Mouse (Mus musculus) ES-Bruce4 (cell line): ENCODE results near the gene Crls1. TPM values are rescaled to one million over a fixed set of nuclear protein-coding genes. Genes with fewer than 3 reads are reported as not detected.

Experiments
- H3K27ac ChIP-seq: 2 replicates; pipeline ENCODE4 v1.5.1; 2012; ENCODE audit warnings: low read length, inconsistent platforms; ENCODE audit not compliant: insufficient read depth
- H3K27me3 ChIP-seq: 2 replicates; pipeline ENCODE4 v1.6.1; 2012; ENCODE audit warnings: mild to moderate bottlenecking, low read length, inconsistent platforms; ENCODE audit not compliant: control insufficient read depth, poor library complexity, insufficient read depth, severe bottlenecking
- H3K36me3 ChIP-seq: 2 replicates; pipeline ENCODE4 v1.6.1; 2012; ENCODE audit warnings: inconsistent platforms, mild to moderate bottlenecking, low read length, moderate library complexity; ENCODE audit not compliant: control insufficient read depth, poor library complexity, insufficient read depth, severe bottlenecking
- H3K4me1 ChIP-seq: one replicate; pipeline ENCODE4 v1.8.1; 2011; ENCODE audit warnings: low read length; ENCODE audit not compliant: control insufficient read depth, insufficient read depth
- H3K4me3 ChIP-seq: 2 replicates; pipeline ENCODE4 v1.5.1; 2011; ENCODE audit warnings: low read depth, mild to moderate bottlenecking, low read length
- H3K9ac ChIP-seq: 2 replicates; pipeline ENCODE4 v1.6.1; 2012; ENCODE audit warnings: low read depth, mild to moderate bottlenecking, inconsistent platforms; ENCODE audit not compliant: poor library complexity, severe bottlenecking
- H3K9me3 ChIP-seq: replicated peaks from 2 replicates; pipeline ENCODE4 v1.6.1; 2012; ENCODE audit warnings: mild to moderate bottlenecking, low read length, inconsistent platforms; ENCODE audit not compliant: control insufficient read depth, poor library complexity, insufficient read depth, severe bottlenecking
- CTCF ChIP-seq: IDR thresholded peaks from one replicate; pipeline ENCODE4 v1.8.1; 2011; ENCODE audit warnings: low read depth, low read length
- EP300 ChIP-seq: IDR thresholded peaks from 2 replicates; pipeline ENCODE4 v1.6.1; 2011; ENCODE audit warnings: low read depth, low read length; ENCODE audit not compliant: insufficient read depth
- POLR2A ChIP-seq: IDR thresholded peaks from one replicate; pipeline ENCODE4 v1.8.1; 2011; ENCODE audit warnings: low read length; ENCODE audit not compliant: insufficient read depth
- polyA plus RNA-seq: library from polyadenylated mRNA; stranded (reverse); fragments of >200 nt; gene quantifications from 2 replicates; pipeline ENCODE4 v1.2.4, GENCODE M21; 2011; ENCODE audit warnings: low read depth; ENCODE audit not compliant: missing spikeins, insufficient read depth, insufficient read length

Crls1 gene
- polyA plus RNA-seq, 1 experiment = 52.5 TPM

DNA sequence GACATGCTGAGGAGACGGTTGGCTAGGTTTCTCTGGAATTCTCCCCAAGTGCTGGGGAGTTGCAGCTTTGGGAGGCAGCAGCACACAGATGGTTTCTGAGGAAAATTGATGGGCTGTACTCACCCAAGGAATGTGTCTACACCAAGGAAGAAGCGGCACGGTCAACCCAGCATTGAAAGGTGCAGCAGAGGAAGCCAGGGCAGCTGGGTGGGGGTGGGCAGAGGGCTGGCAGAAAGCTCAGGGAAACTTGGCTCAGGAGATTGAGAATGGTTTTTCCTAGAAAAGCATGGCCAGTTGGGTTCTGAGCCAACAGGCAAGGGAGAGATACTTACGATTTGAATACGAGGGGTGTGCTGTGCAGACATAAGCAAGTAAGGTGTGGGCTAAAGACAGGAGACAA is 47.4 kb downstream of the Crls1 start:
- no peaks in the 10 kb centered on the region for H3K4me1 ChIP-seq
- H3K9me3 ChIP-seq = no peaks in the 10 kb centered on the region
- TF ChIP-seq EP300 = no peak
- TF ChIP-seq CTCF = no peak
- no peak for TF ChIP-seq POLR2A
- H3K9ac ChIP-seq = no peak overlapping the region
- no peak overlapping the region for H3K27ac ChIP-seq
- no peaks in the 10 kb centered on the region for H3K27me3 ChIP-seq
- H3K4me3 ChIP-seq = no peak overlapping the region
- no peaks in the 10 kb centered on the region for H3K36me3 ChIP-seq

DNA sequence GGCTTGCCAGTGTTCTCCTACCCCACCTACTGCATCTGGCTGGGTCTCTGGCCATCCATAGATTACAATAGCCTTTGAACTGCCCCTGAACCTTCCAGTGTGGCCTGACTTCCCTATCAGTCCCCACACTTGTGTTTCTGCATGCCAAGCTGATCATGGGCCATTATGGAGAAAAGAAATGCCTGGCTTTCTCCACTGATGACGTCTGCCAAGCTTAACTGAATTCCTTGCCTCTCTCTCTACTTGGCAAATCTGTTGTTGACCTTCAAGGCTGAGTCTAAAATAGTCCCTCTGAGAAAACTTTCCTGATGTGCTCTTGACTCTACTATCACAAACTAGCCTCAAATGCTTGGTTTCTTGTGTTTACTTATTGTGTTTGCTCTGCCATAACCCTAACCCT is 51.7 kb downstream of the Crls1 start:
- H3K36me3 ChIP-seq = no peaks in the 10 kb centered on the region
- no peak overlapping the region for H3K9ac ChIP-seq
- H3K4me1 ChIP-seq = no peaks in the 10 kb centered on the region
- no peak overlapping the region for H3K4me3 ChIP-seq
- H3K27me3 ChIP-seq = no peaks in the 10 kb centered on the region
- TF ChIP-seq CTCF = no peak
- no peak for TF ChIP-seq POLR2A
- no peak for TF ChIP-seq EP300
- H3K27ac ChIP-seq = no peak overlapping the region
- H3K9me3 ChIP-seq = no peaks in the 10 kb centered on the region

DNA sequence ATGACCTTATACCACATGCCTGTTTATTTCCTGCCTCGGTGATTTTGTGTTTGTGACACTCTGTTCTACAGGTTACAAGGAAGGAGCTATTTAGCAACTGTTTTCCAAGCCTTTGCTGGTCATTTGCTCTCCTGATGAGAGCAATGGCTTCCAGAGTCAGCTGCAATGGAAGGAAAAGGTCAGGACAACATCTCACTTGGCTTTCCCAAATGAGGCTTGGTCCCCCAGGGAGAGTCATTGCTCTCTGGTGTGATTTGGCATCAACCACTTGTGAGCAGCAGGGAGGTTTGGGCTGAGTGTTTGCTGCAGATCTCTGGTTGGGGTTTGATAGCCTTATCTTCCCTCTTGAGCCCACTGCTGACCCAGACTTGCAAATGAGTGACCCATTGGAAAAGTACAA is 54.1 kb downstream of the Crls1 start:
- Histone ChIP-seq H3K36me3 (no peaks in the 10 kb centered on the region), H3K9me3 (no peaks in the 10 kb centered on the region), H3K4me1 (no peaks in the 10 kb centered on the region), H3K27ac (no peak overlapping the region), H3K9ac (no peak overlapping the region), H3K27me3 (no peaks in the 10 kb centered on the region), H3K4me3 (no peak overlapping the region)
- TF ChIP-seq POLR2A = no peak
- TF ChIP-seq CTCF = no peak
- TF ChIP-seq EP300 = no peak

DNA sequence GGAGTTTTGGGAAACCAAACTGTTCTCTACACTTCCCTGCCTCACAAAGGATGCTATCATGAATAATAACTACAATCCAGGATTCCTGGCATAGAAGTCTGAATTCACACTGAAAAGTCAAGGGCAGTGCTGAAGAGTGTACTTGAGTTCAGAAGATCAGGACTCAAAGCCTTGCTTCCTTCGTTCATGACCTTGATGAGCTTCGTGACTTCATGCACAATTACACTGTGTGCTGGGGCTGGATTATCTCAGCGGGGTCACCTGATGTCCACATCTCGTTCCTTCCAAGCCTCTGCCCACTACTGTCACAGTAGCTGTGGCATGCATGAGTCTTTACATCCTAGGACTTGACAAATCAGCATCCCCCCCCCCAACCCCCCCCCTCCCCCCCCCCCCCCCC is 55.2 kb downstream of the Crls1 start:
- H3K27ac ChIP-seq = no peak overlapping the region
- no peak overlapping the region for H3K4me3 ChIP-seq
- no peak overlapping the region for H3K9ac ChIP-seq
- H3K27me3 ChIP-seq = no peaks in the 10 kb centered on the region
- H3K9me3 ChIP-seq = no peaks in the 10 kb centered on the region
- H3K36me3 ChIP-seq = no peaks in the 10 kb centered on the region
- TF ChIP-seq CTCF = no peak
- TF ChIP-seq EP300 = no peak
- TF ChIP-seq POLR2A = no peak
- H3K4me1 ChIP-seq = no peaks in the 10 kb centered on the region

DNA sequence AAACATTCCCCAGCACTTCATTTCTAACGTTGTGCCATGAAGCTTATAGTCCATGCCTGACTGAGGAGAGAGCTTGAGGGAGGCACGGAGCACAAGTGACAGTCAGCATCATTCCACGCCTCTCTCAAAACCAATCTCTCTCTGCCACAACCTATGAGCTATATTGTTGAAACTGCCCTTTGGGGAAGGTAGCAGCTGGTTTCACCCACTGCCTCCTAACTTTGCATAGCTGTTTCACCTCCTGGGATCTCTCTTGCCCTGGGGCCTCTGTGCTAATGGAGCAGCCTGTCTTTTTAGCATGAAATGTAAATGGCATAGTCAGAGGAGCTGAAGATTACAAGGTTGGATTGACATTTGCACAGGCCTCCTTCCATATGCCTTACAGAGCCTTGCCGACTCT is 55.6 kb downstream of the Crls1 start:
- H3K4me3 ChIP-seq = no peak overlapping the region
- no peak for TF ChIP-seq EP300
- TF ChIP-seq POLR2A = no peak
- TF ChIP-seq CTCF = no peak

DNA sequence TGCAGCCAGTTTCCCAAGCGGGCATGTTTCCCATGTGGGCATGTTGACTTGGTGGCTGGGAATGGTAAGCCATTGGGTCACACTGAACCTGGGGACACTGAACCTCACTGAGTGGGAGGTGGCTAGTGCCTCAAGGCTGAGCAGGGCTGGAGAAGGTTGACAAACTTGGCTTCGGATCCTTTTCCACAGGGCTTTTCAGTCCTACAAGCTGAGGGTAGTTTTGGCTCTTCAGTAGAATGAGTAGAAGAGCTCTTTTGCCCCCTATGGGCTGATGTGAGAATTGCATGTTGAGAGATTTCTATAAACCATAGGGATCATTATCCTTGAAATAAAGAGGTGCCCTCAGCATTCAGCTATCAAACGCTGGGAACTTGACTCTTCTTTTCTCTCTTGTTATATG is 57.0 kb downstream of the Crls1 start:
- Histone ChIP-seq H3K9ac (no peak overlapping the region), H3K9me3 (no peaks in the 10 kb centered on the region), H3K4me1 (no peaks in the 10 kb centered on the region), H3K4me3 (no peak overlapping the region), H3K36me3 (no peaks in the 10 kb centered on the region), H3K27me3 (no peaks in the 10 kb centered on the region), H3K27ac (no peak overlapping the region)
- TF ChIP-seq POLR2A = no peak
- TF ChIP-seq CTCF = no peak
- TF ChIP-seq EP300 = no peak

More for the DNA sequence above, 55.6 kb downstream of the Crls1 start:
- H3K4me1 ChIP-seq = no peaks in the 10 kb centered on the region
- H3K9ac ChIP-seq = no peak overlapping the region
- no peaks in the 10 kb centered on the region for H3K36me3 ChIP-seq
- H3K27ac ChIP-seq = no peak overlapping the region
- H3K9me3 ChIP-seq = no peaks in the 10 kb centered on the region
- no peaks in the 10 kb centered on the region for H3K27me3 ChIP-seq
